Mouse (Mus musculus) cerebellum, postnatal 10 days (tissue): ENCODE measurements around the gene Ak8.

ENCODE experiments used
- DNase-seq, 2 experiments: peaks; one replicate each; pipeline ENCODE4 v3.0.0; 2021; ENCODE audit warnings: mixed read lengths in 2 of 2

Gene Ak8

GRCm38 (mm10) chr2:28737112-28737511 is 37.1 kb downstream of the Ak8 start:
- DNase-seq = peak; percentile 96

GRCm38 (mm10) chr2:28740159-28740558 is 40.2 kb downstream of the Ak8 start:
- no peak for DNase-seq

DNA sequence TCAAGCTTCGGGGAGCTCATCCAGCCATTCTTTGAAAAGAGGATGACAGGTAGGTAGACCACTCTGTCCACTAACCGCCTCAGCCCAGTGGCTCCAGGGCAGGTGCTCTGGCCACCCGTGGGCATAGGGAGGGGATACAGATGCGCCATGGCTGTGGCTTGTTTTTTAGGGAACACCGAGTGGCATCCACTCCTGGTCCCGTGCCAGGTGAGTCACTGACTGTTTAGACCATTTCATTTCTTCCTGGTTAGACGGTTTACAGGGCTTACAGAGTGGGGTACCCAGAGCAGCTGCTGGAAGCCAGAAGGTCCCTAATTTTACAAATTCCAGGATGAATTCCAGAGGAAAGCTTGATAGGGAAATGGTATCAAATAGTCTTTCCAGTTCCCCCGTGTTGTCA is 42.7 kb downstream of the Ak8 start:
- DNase-seq = no peak

DNA sequence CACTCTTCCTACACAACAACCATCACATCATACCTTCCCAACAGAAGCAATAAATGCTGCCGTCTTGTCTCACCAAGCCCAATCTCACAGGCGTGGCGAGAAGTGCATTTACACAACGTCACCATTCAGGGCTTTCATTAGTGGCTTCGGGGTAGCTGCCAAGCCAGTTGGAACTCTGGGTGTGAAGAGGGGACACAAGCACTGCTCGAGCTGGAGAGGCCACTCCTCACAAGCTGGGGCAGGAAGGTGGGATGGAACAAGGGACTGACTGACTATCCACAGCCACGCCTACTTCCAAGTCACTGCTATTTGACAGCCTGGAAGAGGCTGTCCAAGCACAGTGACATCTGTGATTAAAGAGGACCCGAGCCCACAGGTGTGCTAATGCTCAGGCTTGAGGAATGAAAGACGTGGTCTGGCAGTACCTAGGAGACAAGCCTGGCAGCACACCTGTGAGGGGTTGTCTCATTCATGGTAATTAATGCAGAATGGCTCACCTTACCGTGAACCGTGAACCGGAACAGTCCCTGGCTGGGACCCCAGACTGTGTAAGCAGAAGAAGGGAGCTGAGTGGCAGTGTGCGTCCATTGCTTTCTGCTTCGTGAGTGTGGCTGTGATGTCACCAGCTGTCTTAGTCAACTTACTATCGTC is 46.8 kb downstream of the Ak8 start:
- no peak for DNase-seq

GRCm38 (mm10) chr2:28747705-28748104 is 47.7 kb downstream of the Ak8 start:
- no peak for DNase-seq

DNA sequence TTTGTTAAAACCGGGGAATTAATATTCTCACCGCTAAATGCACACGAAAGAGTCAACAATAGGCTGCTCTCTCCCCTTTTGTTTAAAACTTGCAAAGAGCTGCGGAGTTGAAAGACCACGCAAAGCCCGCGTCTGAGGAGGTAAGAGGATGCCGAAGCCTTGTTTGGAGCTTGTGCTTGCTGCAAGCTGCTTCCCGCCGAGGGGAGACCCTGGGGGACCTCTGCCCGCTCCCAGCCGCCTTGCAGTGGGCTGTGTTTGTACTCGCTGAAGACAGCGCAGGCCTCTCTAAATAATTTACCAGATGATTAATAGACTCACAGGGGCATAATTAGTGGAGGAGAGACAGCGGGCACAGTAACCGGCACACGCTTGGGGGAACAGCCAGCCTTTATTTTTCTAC is 51.2 kb downstream of the Ak8 start:
- no peak for DNase-seq

GRCm38 (mm10) chr2:28751658-28752057 is 51.7 kb downstream of the Ak8 start:
- peak in 1 of 2 experiments; percentile 14 for DNase-seq

DNA sequence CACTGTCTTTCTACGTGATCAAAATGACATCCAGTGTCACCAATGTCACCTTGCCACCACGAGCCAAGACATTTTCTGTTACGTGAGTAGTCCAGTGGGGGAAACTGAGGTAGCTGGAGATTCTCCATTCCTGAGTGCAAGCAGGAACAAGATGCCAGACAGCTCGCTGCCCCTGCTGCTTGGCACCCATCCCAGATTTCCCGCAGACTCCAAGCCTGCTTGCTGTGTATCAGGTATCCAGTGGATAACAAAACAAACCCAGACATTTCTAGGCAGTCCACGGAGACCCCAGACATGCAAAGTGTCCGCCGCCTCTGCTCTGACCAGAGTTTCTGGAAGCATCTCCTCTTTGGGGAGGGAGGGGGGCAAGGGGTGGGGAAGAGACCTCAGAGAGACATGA is 52.4 kb downstream of the Ak8 start:
- DNase-seq = peak; percentile 57 to 70

GRCm38 (mm10) chr2:28755451-28755850 is 55.5 kb downstream of the Ak8 start:
- DNase-seq = peak; percentile 92 to 95

- DNase-seq = peak; percentile 81 to 83
Measured at GRCm38 (mm10) chr2:28756201-28756600, 56.2 kb downstream of the Ak8 start.

GRCm38 (mm10) chr2:28759441-28759840 is 59.5 kb downstream of the Ak8 start:
- no peak for DNase-seq

DNA sequence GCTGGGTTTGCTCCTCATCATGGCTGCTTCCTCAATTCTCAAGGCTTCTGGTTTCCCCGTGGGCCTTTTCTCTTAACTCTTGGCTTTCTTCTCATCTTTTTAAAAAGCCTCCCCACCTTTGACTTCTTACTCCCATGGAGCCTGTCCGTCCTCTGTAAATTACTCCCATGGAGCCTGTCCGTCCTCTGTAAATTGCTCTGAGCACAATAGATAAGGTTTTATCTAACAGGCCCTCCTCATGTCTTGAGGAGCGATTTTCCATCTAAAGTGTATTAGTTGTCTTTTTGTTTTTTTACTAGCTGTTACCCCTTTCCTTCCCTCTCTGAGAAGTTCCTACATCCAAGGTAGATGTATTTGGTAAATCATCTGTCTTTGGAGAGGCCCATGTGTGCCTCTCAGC is 66.6 kb downstream of the Ak8 start:
- DNase-seq = no peak

DNA sequence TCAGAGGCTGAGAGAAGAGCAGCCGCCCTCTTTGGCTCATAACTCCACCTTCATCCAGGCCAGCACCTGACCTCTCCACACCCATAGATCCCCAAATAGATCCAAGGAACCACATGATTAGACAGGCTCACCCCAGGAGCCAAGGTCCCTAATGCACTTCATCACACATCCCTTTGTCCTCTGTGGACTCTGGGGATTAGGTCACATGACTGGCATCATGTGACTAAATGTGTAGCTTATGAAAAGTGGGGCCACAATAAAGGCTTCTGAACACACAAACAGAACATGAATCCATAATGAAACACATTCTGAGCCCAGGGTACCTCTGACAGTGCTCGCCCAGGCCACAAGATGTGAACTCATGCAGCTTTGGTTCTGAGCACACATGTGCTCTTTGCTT is 67.1 kb downstream of the Ak8 start:
- no peak for DNase-seq

- DNase-seq = no peak
Measured at GRCm38 (mm10) chr2:28770697-28771096, 70.7 kb downstream of the Ak8 start.

DNA sequence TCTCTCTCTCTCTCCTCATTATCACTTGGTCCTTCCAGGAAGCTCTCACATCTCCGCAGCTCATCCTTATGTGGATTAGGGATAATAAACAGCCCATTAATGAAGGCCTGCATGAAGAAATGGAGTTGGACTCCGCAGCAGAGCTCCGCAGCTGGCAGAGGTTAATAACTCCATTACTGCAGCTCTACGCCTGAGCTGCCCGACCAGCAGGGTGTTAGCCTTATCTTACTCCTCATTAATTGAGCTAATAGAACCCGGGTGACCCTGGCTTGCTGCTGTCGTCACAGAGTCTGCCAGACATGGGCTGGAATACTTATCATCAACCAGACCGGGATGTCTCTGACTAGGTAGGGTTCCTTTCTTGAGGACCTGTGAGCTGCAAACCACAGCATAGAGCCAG is 74.1 kb downstream of the Ak8 start:
- no peak for DNase-seq

DNA sequence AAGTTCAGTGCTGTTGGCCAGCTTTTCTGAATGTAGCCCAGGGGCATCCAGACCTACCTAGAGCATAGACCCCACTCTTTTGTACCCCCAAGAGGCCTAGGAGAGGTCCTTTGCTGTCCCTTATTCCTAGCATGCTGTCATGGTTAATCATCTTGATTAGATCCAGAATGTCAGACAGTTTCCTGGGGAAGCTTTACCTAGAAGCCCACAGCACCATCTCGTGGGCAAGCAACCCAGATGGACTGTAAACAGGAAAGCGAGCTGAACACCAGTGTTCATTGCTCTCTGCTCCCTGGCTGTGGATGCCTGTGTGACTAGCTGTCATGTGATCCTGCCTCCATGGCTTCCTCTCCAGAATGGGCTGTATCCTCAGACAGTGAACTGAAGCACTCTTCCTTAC is 76.8 kb downstream of the Ak8 start:
- no peak for DNase-seq

- no peak for DNase-seq
Measured at GRCm38 (mm10) chr2:28780001-28780782, 80.2 kb downstream of the Ak8 start.

DNA sequence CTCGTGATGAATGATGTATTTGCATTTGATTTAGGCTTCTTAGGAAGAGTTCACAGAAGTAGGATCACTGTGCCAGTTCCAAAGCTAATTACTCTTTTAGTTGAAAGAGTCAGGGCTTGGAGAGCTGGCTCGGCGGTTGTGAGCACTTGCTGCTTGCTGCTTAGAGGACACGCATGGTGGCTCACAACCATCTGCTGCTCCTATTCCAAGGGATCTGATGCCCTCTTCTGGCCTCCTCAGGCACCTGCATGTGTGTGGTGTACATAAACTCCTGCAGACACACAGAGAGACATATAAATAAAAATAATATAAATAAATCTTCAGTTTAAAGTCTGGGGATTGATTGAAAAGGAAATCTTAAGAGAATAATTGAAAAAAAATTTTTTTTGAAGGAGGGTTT is 81.3 kb downstream of the Ak8 start:
- DNase-seq = no peak

DNA sequence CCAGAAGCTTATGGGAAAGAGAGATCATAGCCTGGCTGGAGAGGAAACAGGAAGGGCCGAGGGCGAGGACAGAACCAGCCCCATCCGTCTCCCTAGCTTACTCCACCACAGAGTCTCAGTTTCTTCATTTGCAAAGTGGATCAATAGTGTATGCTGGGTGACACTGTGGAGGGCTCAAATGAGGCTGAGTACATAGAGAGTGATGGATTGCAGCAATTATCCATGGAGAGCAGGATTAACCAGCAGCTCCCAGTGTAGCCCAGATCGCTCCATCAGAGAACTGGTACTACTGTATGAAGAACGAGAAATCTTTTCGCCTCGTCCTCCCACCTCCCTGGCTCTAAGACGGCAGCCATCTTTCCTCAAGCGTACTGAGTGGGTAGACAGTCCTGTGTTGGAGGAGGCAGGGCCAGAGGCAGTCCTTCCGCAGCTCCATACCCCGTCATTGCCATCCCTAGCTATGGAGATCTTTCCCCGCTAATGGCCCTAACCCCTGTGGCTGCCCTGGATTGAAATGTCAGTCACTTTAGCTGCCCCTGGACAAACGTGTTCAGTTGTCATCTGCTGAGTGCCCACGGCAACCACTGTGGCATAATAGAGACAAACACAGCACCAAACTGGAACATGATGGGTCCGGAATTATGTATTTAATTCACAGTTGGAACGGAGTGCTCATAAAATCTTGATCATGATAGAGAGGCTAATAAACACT is 86.5 kb downstream of the Ak8 start:
- DNase-seq = no peak

- peak in 1 of 2 experiments; percentile 17 for DNase-seq
Measured at GRCm38 (mm10) chr2:28787067-28787619, 87.2 kb downstream of the Ak8 start.

GRCm38 (mm10) chr2:28792931-28793610 is 93.1 kb downstream of the Ak8 start:
- DNase-seq = peak; percentile 57 to 65

DNA sequence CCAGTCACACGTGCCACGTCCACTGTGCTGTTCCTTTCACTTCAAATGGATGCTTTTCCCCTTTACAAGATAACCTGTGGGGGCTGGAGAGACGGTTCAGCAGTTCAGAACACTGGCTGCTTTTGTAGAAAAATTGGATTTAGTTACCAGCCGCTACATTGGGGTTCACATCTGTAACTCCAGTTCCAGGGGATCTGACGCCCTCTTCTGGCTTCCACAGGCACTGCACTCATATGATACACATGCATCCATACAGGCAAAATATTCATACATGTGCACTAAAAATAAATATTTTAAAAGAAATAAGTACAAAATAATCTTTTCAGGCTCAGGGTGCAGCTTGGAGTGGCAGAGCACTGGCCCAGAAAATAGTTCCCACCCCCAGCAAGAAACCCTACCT is 94.7 kb downstream of the Ak8 start:
- DNase-seq = no peak

DNA sequence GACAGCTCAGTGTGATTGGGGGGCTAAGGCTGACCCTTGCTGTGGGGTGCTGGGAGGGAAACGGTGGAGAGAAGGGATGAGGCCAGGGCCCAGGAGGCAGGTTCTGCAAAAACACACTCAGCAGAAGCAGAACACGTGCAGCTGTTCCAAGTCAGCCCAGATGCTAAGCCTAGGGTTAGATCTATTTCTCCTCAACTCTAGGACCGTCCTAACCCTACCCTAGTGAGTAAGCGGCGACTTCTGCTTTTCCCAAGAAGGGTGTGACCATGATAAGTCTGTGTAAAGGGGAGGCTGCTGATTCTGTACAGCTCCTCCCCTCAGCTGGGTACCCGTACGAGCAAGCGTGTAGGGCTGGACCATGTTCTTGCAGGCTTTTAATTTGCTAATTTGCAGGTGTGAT is 96.3 kb downstream of the Ak8 start:
- DNase-seq = no peak
